Mouse (Mus musculus) heart, adult 2 months (tissue): ENCODE data around the gene Stx18. TPM values are rescaled to one million over a fixed set of nuclear protein-coding genes. Genes with fewer than 3 reads are reported as not detected.

Experiments used
- DNase-seq, 2 experiments: peaks; one replicate each; pipeline ENCODE4 v3.0.0; 2021
- H3K27ac ChIP-seq: fragments of 200-600 bp; 2 replicates; pipeline ENCODE4 v1.8.1; 2022
- H3K27me3 ChIP-seq: fragments of 200-500 bp; 2 replicates; pipeline ENCODE4 v1.6.1; 2012; ENCODE audit warnings: mild to moderate bottlenecking, low read length, inconsistent platforms, mixed read lengths; ENCODE audit not compliant: control insufficient read depth, insufficient read depth
- H3K36me3 ChIP-seq: fragments of 200-500 bp; 2 replicates; pipeline ENCODE4 v1.6.1; 2012; ENCODE audit warnings: low read length, inconsistent platforms; ENCODE audit not compliant: control insufficient read depth, insufficient read depth
- H3K4me1 ChIP-seq: fragments of 200-500 bp; 2 replicates; pipeline ENCODE4 v1.6.1; 2011; ENCODE audit warnings: low read length; ENCODE audit not compliant: control insufficient read depth, insufficient read depth
- H3K4me3 ChIP-seq: fragments of 200-600 bp; 2 replicates; pipeline ENCODE4 v1.8.1; 2022
- H3K79me2 ChIP-seq: fragments of 200-500 bp; replicated peaks from 2 replicates; pipeline ENCODE4 v1.6.1; 2012; ENCODE audit warnings: mild to moderate bottlenecking, inconsistent platforms, low read length, moderate library complexity, mixed read lengths; ENCODE audit not compliant: control insufficient read depth, insufficient read depth
- H3K9ac ChIP-seq: fragments of 200-500 bp; 2 replicates; pipeline ENCODE4 v1.6.1; 2012; ENCODE audit warnings: low read depth, mild to moderate bottlenecking, control low read depth, inconsistent platforms, low read length, mixed read lengths
- CTCF ChIP-seq: fragments of 200-600 bp; IDR thresholded peaks from 2 replicates; pipeline ENCODE4 v1.8.1; 2022; ENCODE audit warnings: antibody characterized with exemption, mild to moderate bottlenecking, moderate library complexity
- EP300 ChIP-seq: fragments of 200-500 bp; IDR thresholded peaks from 2 replicates; pipeline ENCODE4 v1.6.1; 2011; ENCODE audit warnings: low read depth, low read length, control low read depth; ENCODE audit not compliant: insufficient read depth
- POLR2A ChIP-seq: fragments of 200-500 bp; IDR thresholded peaks from 2 replicates; pipeline ENCODE4 v1.6.1; 2011; ENCODE audit warnings: mild to moderate bottlenecking, low read depth, low read length, control low read depth; ENCODE audit not compliant: insufficient read depth
- WGBS: fragments of 180-500 bp; shearing (Covaris S2); methylation state at CpG from one replicate; pipeline ENCODE4 v1.1.7; 2018; 5-methylcytosine and 5-hydroxymethylcytosine counted together
- intact Hi-C: fragments of 180-260 bp; cut with DNase I; formaldehyde crosslinking; loops from one replicate; pipeline ENCODE4 v1.15.1; 2025
- polyA plus RNA-seq: library from polyadenylated mRNA; depleted of rRNA; stranded (reverse); fragments of >200 nt; gene quantifications from 2 replicates; pipeline ENCODE4 v1.2.3, GENCODE M21; 2012
- total RNA-seq, 2 experiments: library from RNA; stranded (reverse); gene quantifications; 2 replicates each; pipeline ENCODE4 v1.2.3; 2021

Gene Stx18
- total and polyA plus RNA-seq, 3 experiments, result 12.1 to 18.5 (median 15.9) TPM

GRCm38 (mm10) chr5:38146524-38146923 lies 108.0 kb downstream of the Stx18 start:
- WGBS, result 39% methylated on average over 6 of the region's 6 CpGs
- no peaks in the 10 kb centered on the region for H3K36me3 ChIP-seq
- H3K4me3 ChIP-seq, result no peak overlapping the region
- H3K79me2 ChIP-seq, result no peaks in the 10 kb centered on the region
- TF ChIP-seq CTCF (no peak), EP300 (0 out of 2 replicates have a peak, but pooled peaks have one; percentile 34), POLR2A (no peak)
- H3K27ac ChIP-seq, result no peak overlapping the region
- H3K9ac ChIP-seq, result no peak overlapping the region
- DNase-seq, result peak in 1 of 2 experiments; percentile 37
- intact Hi-C loops, result no loop called here
- peaks cover 2% of the 10 kb centered on the region; the same call in 1 of the 2 replicates for H3K4me1 ChIP-seq
- H3K27me3 ChIP-seq, result no peaks in the 10 kb centered on the region

- Histone ChIP-seq H3K27ac (no peak overlapping the region), H3K36me3 (no peaks in the 10 kb centered on the region), H3K27me3 (no peaks in the 10 kb centered on the region), H3K9ac (no peak overlapping the region), H3K4me3 (no peak overlapping the region), H3K4me1 (peaks cover 2% of the 10 kb centered on the region; the same call in 1 of the 2 replicates), H3K79me2 (no peaks in the 10 kb centered on the region)
- intact Hi-C loops, result no loop called here
- 60% methylated on average over 3 of the region's 3 CpGs for WGBS
- no peak for DNase-seq
- no peak for TF ChIP-seq POLR2A
- TF ChIP-seq CTCF, result no peak
- TF ChIP-seq EP300, result no peak
Observed at GRCm38 (mm10) chr5:38151264-38151663, 112.7 kb downstream of the Stx18 start.

DNA sequence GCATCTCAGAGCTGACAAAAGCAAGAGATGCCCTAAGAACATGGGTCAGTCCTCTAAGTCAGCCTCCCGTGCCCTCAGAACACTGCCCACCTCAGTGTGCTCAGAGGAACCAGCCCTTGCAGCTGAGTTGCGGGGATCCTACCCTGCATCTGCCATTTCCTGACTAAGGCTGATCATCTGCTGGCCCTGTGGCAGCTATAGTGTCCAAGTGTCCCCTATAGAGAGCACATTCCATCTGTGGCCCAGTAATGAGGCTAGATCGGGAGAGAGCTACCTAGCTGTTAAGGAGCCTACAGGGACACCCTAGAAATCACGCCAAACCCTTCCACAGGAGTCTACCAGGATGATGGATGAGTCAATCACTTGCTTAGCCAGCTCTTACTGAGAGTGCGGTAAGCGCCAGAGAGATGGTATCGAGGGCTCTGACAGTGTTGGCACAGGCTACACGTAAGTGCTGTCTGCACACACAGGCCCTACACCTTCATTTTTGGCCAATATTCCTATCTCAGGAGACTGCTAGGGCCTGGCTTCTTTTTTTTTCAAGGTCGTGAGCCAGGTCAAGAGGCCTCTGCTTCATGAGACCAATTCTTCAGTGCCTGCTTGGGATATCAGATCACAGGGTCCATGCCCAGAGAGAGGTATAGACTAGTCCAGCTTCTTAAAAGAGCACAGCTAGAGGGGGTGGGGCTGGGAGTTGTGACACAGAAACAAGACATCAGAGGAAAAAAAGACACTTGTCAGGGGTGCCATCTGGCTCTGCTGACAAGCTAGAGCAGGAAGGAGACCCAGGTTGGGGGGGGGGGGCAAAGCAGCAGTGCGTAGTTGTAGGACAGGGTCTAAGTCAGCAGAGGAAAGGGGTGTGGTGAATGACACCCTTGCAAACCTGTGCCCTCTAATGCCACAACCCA lies 113.9 kb downstream of the Stx18 start:
- Histone ChIP-seq H3K36me3 (no peaks in the 10 kb centered on the region), H3K27me3 (no peaks in the 10 kb centered on the region), H3K27ac (no peak overlapping the region), H3K9ac (no peak overlapping the region), H3K4me3 (no peak overlapping the region), H3K79me2 (no peaks in the 10 kb centered on the region), H3K4me1 (no peaks in the 10 kb centered on the region)
- 84% methylated on average over 10 of the region's 10 CpGs for WGBS
- intact Hi-C loops, result no loop called here
- no peak for TF ChIP-seq POLR2A
- no peak for TF ChIP-seq EP300
- no peak for TF ChIP-seq CTCF
- no peak for DNase-seq

DNA sequence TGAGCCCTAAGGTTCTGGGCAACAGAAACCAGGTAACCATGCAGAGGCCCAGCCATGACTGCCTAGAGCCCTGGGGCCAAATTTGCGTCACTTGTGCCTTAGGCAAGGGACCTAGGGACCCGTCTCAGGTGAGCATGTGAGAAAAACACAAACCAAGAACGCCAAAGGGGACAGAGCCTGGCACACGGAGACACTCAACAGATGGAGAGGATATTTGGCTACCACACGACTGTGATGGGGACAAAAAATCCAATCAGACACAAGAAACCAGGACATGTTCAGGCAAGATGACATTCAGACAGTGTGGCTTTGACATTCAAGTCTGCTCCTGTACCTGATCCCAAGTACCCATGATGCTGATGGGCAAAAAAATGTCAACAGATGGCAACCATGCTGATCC lies 115.1 kb downstream of the Stx18 start:
- intact Hi-C loops, result no loop called here
- no peaks in the 10 kb centered on the region for H3K79me2 ChIP-seq
- H3K27me3 ChIP-seq, result no peaks in the 10 kb centered on the region
- H3K4me3 ChIP-seq, result no peak overlapping the region
- H3K4me1 ChIP-seq, result no peaks in the 10 kb centered on the region
- DNase-seq, result no peak
- TF ChIP-seq EP300 (no peak), CTCF (no peak), POLR2A (no peak)
- WGBS, result 86% methylated on average over 5 of the region's 5 CpGs
- no peak overlapping the region for H3K9ac ChIP-seq
- H3K27ac ChIP-seq, result no peak overlapping the region
- H3K36me3 ChIP-seq, result no peaks in the 10 kb centered on the region

- 65% methylated on average over 9 of the region's 9 CpGs for WGBS
- Histone ChIP-seq H3K4me3 (no peak overlapping the region), H3K79me2 (no peaks in the 10 kb centered on the region), H3K36me3 (no peaks in the 10 kb centered on the region), H3K4me1 (no peaks in the 10 kb centered on the region), H3K27me3 (peaks cover 2% of the 10 kb centered on the region), H3K9ac (no peak overlapping the region), H3K27ac (no peak overlapping the region)
- intact Hi-C loops, result no loop called here
- DNase-seq, result no peak
- TF ChIP-seq EP300 (no peak), CTCF (no peak), POLR2A (no peak)
Observed at GRCm38 (mm10) chr5:38157481-38158020, 119.0 kb downstream of the Stx18 start.

DNA sequence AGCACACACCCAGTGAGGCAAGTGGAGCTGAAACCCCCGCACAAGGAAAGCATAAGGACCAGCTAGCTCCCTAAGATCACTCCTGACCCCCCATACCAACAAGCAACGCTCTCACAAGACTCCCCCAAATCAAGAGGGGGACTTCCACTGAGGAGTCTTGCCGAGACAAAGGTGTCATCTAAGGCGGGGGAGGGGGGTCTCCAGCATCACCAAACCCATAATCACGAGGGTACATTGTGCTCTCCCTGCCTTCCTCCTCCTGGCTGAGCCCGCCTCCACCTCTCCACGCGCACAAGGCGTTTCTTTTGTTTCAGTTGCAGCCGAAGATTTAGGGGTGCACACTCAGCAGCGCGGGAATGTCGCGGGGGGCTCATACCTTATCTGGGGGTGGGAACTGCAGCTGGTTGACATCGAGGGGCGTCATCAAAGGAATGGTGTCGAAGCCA lies 120.0 kb downstream of the Stx18 start:
- no peak for DNase-seq
- intact Hi-C loops, result no loop called here
- no peaks in the 10 kb centered on the region for H3K36me3 ChIP-seq
- peak overlapping the region; percentile 80 for H3K9ac ChIP-seq
- no peak overlapping the region for H3K27ac ChIP-seq
- 8% methylated on average over 17 of the region's 17 CpGs for WGBS
- H3K4me1 ChIP-seq, result no peaks in the 10 kb centered on the region
- TF ChIP-seq POLR2A, result no peak
- no peaks in the 10 kb centered on the region for H3K79me2 ChIP-seq
- peaks cover 2% of the 10 kb centered on the region for H3K27me3 ChIP-seq
- H3K4me3 ChIP-seq, result peak overlapping the region; percentile 74
